Mouse (Mus musculus) c-Kit-negative CD71-positive TER-119-positive erythroid progenitor cells, embryonic 14.5 days (primary cell): ENCODE data around the gene Frs2.

Experiments
- DNase-seq: peaks from one replicate; pipeline ENCODE4 v3.0.0-alpha.2; 2013; ENCODE audit warnings: low read depth, low spot score

Frs2 gene

DNA sequence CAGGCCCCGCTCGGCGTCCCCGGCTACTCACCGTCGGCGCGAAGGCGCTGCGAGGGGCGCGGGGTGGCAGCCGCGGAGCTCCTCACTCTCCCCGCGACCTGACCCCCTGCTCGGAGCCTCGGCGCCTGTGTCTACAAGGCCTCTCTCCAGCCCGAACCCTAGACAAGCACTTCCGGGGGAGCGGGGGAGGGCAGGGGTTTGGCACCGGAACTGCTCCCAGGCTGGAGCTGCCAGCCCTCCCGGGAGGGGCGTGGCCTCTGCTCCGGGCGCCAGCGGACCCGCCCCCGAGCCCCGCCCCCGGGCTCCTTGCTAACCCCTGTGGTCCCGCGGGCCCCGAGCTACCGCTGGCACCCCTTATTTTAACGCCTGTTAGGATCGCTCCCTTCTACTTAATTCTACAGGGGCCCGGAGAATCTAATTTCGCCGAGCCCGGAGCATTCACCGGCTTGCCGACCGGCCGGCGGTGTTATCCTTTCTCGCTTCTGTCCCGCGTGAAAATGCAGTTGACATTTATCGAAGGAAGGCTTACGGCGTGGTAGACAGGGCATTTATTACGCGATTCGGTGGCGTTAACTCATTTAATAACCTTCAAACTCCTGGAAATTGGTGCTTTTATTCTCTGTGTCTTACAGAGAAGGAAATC, at the start of gene Frs2:
Gene Frs2 (minus strand): TSS at position 174 of the 643 bp plus-strand sequence.
- peak; percentile 88 for DNase-seq

DNA sequence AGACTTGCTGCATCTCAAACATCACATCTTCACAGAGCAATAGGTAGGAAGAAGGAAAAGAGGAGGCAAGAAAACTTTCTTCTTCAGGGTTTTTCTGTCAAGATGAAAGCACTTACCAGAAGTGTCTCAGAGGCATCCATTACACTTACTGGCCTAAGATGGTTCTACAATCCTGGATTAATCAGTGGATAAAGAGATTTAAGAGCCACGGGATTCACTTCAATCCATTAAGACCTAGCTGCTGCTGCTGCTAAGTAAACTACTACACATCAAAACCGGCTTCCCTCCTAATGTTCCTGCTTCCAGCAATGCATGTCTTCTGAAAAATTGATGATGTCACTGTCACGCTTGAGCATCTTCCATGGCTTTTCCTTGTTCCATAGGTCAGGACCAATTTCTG, 48.4 kb upstream of the Frs2 start:
- no peak for DNase-seq

DNA sequence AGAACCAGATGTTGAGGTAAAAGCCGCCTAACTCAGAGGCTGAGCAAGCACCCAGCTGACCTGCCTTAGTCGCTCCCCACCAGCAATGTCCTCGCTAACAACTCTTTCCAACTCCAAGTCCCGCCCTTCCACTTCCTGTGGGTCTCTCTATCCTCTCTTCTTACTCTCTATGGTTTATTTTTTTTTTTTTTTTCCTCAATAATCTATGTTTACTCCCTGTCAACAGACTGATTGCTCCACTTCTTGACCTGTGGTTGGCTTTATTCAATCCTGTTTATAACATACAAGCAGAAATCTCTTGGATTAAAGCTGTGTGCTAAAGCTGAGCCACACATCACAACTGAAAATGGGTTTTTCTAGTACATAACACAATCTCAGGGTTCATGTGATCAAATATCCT, 47.4 kb upstream of the Frs2 start:
- no peak for DNase-seq

DNA sequence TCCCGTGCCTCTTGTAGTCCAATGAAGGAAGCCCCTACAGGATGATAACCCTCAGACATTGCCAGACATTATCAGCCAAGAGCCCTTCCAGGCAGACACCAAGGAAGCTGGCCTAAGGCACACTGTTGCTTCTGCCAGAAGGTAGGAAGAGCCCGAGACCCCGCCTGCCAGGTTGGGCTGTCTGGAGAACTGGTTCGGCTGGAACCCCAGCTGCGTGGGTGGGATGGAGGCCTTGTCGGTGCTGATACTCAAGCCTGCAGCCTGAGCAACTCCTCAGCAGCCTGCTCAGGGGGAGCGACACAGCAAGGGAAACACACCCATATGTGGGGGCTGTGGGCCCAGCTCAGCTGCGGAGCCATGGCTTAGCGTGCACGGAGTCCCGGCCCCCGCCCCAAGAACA, 46.7 kb upstream of the Frs2 start:
- no peak for DNase-seq

DNA sequence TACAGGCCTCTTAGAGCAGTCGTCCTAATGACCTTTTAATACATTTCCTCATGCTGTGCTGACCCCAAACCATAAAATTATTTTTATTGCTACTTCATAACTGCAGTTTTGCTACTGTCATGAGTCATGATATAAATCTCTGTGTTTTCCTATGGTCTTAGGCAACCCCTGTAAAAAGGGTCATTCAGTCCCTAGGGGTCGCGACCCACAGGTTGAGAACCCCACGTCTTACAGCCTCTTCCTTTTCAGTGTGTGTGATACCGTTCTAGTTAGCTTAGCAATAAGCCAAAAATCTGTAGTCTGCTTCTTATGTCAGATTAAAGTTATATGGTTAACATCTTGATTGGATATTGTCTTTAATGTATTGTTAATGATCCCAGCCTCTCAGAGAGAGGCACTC, 45.0 kb upstream of the Frs2 start:
- no peak for DNase-seq

DNA sequence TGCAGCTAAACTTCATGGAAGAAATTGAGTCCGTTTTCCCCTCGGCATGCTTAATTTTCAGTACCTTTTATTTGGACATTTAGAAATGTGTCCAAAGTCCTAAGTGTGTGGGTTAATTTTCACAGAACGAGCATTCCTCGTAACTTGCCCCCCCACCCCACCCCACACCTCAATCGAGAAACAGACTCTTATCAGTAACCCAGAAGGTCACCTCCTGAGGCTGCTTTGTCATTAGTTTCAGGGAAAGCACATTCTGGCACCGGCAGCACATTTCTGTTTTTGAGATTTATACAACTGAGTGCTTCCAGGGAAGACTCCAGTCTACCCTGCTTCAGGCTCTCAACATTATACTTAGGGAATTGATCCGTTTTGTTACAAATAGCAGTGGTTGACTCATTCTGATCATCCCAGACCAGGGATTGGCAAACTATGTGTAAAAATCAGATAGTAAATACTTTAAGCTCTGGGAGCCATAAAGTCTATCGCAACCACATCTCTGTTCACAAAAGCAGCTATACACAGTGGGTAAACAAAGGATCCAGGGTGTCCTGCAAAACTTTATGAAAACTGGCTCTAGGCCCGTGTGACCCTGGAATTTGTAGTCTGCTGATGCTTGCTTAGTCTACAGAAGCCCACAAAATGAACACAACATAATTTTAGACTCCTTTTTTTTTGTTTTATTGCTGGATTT, 37.2 kb upstream of the Frs2 start:
- no peak for DNase-seq

DNA sequence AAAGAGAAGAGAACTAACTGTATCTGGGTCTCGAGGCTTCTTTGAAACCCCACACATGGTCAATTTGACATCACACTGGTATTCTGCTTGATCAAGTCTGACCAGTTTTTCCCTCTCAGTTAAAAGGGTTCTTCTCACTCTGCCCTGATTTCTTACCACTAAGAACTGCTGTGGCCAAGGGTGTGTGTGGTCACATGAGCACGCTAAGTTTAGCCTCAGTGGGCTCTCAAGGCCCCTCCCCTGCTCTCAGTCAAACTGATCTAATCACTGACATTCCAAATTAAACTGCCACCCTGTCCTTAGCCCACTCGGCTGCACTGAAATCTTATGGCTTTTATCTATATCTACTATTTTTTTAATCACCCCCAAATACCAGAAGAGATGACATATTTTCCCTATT, 32.8 kb upstream of the Frs2 start:
- DNase-seq = no peak

DNA sequence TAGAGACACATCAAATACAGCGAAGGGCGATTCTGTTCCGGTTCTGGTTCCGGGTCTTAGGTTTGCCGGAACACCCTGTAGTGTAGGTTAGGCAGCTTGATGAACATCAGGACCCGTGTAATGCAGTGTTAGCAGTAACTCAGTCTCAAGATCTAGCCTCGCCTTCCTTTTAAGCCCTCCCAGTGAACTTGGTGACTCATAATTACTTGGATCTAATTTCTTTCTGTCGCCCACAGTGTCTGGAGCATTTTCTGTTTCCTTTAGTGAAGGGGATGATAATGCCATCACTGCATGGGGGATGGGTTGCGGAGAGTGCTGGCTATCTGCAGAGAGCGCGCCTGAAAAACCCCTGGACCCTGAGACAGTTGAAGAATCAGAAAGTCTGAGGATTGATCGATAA, 26.3 kb upstream of the Frs2 start:
- no peak for DNase-seq

DNA sequence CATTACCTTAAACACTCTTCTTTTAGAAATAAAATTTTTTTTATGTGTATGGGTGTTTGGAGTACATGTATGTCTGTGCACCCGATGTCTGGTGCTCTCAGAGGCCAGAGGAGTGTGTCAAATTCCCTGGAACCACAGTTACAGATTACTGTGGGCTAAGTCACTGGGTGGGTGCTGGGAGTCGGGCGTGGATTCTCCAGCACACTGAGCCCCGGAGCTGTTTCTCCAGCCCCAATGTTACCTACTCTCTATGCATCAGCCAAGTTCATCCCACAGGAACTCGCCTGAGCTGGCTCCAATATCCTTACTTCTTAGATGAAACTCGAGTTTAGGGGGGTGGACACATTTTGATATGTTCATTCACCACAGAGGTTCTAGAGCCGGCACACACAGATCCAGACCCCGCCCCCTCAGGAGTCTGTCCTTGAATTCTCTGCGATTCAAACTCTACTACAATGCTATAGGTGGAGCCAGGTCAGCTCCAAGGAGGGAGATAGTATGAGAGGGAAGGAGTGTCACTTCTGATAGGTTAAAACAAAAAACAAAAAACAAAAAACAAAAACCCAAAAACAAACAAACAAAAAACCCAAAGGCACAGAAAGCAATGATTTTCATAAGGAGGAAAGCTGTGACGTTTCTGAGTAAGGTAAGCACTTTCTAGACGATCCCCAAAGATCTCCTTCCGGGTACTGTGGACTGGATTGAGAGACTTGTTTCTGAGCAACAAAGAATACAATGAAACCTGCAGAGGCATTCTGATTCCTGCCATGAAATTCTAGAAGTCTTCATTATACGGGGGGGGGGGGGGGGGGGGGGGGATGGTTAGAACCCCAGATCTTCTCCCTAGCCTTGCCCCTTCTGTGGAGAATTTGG, 25.5 kb upstream of the Frs2 start:
- no peak for DNase-seq

DNA sequence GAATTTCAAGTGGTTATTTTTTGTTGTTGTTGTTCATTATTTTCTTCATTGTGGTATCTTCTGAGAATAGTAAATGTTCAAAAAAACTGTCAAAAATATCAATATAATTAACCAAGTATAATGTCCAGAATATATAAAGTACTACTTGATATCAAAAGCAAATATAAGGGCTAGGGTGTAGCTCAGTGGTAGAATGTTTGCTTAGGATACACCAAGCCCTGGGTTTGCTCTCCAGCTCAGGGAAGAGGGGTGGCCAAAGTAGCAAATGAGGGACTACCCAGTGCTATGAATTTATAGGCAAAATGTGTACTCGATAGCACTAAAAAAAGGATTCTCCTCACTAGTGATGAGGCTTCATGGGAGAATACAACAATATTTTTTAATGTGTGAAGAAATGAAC, 24.8 kb upstream of the Frs2 start:
- DNase-seq = no peak

DNA sequence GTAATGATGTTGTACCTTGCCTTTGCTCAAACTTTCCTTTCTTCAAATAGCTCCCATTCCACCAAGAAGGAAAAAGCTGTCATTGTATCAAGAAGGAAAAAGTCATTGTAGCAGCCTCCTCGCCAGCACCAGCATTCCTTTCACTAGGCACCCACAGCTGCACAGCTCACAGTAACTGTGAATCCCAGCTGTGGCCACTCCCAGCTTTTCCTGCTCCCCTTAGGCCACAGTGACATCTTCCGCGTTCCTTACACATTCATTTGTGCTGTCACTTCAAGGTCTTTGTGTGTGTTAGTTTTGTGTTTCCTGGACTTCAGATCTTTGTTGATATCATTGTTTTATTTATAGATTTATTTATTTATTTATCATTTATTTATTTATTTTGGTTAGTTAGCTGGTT, 23.7 kb upstream of the Frs2 start:
- DNase-seq = no peak

DNA sequence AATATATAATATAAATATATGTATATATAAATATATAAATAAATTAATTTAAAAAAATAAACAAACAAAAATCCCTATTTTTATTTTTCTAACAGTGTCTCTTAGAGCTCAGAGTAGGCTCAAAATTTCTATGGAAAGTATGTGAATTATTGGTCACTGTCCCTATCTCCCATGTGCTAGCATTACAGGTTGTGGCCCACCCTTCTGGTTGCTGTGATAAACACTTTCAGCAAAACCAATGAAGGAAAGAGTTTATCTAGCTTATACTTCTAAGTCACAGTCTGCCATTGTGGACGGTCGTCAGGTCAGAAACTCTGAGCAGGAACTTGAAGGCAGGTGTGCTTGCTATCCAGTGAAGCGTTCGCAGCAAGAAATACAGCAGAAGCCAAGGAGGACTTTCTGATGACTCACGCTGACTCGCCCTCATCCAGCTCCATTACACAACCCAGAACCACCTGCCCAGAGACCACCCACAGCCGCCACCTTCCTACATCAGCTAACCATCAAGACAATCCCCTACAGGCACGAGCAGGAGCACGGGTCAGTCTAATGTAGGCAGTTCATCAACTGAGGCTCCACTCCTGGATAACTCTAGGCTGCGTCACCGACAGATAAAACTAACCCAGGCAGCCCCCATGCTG, 18.6 kb upstream of the Frs2 start:
- DNase-seq = peak; percentile 66

DNA sequence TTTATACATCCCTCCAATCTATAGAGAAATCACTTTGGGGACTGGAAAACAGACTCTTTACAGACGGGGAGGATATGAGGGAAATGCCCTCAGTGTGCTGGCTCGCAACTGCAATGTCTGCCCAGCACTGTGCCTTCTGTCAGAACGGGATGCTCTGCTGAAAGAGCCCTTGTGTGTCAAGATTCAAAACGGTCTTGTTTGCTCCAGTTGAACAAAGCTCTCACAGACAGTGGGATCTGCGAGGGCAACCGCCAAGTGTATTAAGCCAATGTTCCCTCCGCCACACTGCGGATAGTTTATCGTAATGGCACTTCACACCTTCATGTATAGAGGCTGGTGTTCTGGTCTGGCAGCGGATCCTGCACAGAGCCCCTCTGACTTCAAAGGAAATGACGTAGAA, 14.3 kb upstream of the Frs2 start:
- no peak for DNase-seq

DNA sequence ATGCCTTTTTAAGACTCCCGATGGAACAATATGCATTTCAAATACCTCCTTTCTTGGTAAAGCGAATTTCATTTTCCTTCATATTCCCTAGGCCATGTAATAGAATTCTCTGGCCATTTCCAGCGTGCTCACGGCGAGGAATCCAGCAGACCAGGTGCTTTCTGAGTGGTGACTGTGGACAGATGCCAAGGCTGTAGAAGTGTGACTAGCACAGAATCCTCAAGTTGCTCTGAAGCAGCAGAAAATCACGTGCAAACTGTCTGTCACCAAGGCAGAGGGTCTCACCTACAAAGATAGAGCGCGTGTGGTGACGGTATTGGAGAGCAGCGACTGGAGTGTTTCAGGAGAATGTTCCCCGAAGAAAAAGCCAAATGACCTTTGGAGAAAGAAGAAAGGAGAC, 11.8 kb upstream of the Frs2 start:
- DNase-seq = no peak

DNA sequence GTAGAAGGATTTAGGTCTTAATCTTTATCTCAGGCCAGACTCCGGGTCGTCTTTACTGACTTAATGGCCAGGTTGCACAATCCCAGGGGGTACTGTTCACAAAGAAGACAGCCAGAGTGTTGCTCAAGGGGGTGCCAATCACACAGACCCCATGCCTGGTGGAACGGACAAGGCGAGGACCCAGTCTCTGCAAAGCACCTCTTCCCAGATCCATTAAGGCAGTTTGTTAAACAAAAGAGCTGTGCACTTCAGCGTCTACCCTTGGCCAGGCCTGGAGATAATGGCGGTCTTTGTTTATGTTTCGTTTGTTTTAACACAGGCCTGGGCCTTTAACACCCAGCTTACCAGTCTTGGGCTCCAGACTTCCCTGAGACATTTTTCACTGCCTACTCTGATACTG, 3.9 kb upstream of the Frs2 start:
- no peak for DNase-seq

DNA sequence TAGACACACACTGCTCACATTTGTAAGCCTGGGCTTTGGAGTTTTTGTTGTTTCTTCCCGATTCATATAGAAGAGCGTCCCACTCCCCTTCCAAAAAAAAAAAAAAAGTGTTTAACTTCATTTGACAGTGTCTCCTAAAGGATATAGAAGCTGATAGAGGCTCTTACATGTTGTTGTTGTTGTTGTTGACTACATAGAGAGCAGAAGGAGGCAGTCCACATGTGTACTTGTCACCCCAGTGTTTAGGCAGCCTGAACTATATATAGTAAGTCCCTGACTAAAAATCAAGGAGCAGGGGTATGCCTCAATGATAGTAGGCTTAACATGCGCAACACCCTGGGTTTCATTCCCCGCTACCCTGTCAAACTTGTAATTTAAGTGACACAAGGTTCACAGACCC, 3.3 kb upstream of the Frs2 start:
- no peak for DNase-seq

DNA sequence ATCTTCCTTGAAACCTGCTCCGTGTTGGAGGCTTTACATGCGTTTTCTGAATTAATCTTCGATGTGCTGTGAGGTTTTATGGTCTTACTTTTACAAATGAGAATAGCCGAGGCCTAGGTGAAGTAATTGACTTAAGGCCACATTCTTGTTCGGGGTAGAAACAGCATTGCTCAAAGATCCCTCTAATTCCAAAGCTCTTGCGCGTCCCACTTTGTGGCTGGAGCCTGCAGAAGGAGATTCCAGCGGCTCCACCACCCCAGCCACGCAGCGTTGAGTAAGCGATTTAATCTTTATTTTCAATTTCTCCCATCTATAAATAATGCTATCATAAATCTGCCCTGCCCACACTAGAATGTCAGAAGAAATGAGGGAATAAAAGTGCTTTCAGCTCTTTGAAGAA, 2.9 kb upstream of the Frs2 start:
- DNase-seq = no peak

DNA sequence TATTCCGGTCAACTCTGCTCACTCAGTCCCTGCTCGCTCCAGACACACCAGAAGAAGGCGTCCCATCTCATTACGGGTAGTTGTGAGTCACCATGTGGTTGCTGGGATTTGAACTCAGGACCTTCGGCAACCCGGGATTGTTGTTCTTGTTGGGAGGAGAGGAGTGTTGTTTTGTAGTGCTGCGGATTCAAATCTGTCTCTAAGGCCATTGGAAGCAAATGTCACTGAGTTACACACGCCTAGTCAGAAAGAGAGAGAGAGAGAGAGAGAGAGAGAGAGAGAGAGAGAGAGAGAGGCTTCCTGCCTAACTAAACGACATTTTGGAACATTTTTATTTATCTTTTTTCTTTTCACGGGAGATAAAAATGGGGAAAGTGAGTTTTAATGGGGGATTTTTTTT, 2.4 kb upstream of the Frs2 start:
- no peak for DNase-seq

DNA sequence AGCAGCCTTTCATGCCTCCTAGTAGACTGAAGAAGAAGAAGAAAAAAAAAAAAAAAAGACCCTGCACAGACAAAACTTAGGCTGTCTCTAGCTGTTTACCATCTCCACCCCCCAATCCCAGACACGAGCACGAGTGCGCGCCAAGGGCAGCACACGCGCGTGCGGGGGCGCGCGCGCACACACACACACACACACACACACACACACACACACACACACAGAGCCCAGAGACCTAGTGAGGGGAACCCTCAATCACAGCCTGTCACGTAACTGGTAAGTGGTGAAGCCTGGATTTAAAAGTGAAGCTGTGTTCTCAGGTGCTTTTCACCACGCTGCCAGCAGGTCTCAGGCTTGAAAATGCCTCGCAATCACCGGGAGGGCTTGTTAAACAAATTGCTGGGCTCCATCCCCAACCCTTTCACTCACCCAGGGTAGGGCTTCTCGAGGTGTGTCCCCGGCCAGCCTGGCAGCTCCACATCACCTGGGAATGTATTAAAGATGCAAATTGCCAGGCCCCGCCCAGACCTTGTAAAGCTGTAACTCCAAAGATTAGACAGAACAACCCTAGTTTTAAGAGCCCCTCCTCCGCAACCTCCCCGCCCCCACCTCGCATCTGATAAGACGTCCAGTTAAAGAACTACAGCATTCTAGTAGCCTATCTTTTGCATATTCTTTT, 1.7 kb upstream of the Frs2 start:
- peak; percentile 68 for DNase-seq

DNA sequence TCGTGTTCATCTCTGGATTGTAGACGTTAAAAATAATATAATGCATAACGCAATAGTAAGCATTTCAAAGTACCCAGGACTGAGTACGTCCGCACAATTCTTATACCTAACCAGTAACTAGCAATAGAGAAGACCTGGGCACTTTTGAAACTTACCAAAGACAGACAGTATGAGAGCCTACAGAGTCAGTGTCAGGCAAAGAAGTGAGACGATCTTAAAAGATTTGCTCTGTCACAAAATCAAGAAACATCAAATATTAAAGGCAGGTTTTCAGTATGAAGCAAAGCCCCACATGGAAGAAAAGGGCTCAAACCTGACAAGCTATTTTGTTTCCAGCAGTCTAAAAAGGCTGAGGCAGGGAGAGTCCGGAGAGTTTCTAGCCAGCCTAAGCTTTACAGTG, 907 bp upstream of the Frs2 start:
- no peak for DNase-seq

DNA sequence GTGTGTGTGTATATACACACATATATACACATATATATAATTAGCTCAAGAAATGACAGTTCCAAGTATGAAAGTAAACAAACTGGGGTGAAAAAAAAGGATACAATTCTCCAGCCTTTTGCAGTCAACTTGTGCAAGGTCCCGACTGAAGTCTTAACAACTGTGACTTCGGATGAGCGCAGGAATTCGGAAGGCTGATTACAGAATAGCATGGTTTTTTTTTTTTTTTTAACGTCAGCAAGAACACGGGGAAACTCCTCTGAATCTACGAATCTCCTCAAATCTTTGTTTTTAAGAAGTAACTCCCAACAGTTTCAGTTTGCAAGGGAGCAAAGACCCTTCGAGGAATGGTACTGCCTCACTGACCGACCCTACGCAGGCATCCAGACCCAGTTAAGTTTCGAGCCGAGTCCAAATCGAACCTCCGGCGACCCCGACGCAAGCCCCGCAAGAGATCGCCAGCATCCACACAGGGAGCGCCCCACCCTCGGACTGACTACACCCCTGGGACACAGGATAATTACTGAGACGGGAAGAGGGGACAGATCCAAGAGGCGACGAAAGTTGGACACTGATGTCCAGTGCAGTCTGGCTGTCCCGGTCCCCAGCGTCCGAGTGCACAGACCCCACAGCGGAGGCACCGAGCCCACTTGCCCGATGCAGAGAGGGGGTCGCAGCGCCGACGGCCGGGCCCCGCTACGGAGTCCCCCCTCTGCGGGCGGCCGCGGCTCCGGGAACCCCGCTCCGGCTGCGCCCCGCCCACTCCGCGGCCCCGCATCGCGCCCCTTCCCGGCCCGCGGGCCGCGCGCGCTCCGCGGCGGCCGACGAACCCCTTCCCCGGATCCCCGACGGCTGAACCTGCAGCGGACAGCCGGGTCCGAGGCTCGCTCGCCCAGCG, 622 bp downstream of the Frs2 start:
- DNase-seq = no peak
